Mouse (Mus musculus): Measurements from ENCODE around the gene Gadd45gip1. TPM values are rescaled to one million over a fixed set of nuclear protein-coding genes. Genes with fewer than 3 reads are reported as not detected.

Gene Gadd45gip1
- polyA plus RNA-seq, 1 experiment from 2014 or later: 36.3 TPM

DNA sequence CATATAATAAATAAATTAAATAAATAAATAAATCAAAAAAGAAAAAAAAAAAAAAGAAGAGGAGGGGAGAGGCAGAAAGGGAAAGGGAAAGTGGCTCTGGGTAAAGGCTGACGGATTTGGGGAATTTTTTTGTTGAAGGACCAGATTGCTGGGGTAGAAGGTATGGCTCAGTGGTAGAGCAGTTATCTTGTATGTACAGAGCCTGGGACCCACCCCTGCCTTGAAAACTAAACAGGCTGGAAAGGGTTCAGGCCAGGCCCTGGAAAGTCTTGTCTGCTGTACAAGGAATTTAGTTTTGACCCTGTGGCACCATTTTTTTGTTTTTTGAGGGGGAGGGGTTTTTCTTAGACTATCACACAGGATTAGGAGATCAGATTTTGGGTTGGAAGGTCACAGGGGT, 47.6 kb downstream of the Gadd45gip1 start:
- no peak overlapping the region for H3K9ac ChIP-seq (replicated peaks)
- no peak overlapping the region for H3K27ac ChIP-seq (replicated peaks)
- H3K9me3 ChIP-seq: no peaks in the 10 kb centered on the region
- 86% methylated on average over 1 of the region's 1 CpGs for WGBS
- H3K27me3 ChIP-seq: no peaks in the 10 kb centered on the region
- H3K4me2 ChIP-seq (replicated peaks): no peak overlapping the region
- H3K4me1 ChIP-seq: peaks cover 14% of the 10 kb centered on the region
- ATAC-seq (replicated peaks): no peak
- H3K36me3 ChIP-seq: no peaks in the 10 kb centered on the region
- H3K4me3 ChIP-seq: no peak overlapping the region

- H3K9ac ChIP-seq (replicated peaks): no peak overlapping the region
- H3K9me3 ChIP-seq: no peaks in the 10 kb centered on the region
- no peaks in the 10 kb centered on the region for H3K27me3 ChIP-seq
- peaks cover 26% of the 10 kb centered on the region for H3K36me3 ChIP-seq
- H3K4me2 ChIP-seq (replicated peaks): no peak overlapping the region
- no peak overlapping the region for H3K4me3 ChIP-seq
- ATAC-seq (replicated peaks): no peak
- H3K27ac ChIP-seq (replicated peaks): no peak overlapping the region
- WGBS: 91% methylated on average over 4 of the region's 4 CpGs
- H3K4me1 ChIP-seq: no peaks in the 10 kb centered on the region
Observed at GRCm38 (mm10) chr8:84884728-84885127, 53.4 kb downstream of the Gadd45gip1 start.

Small RNA genes lying within 50 kb of the gene (microRNA-seq; reads per million reads assigned to microRNA genes)
- 1.8 reads per million for gene Mir7069

Other genes with a start within 250 kb of the Gadd45gip1 start
- gene Ier2, start 168.7 kb upstream of the Gadd45gip1 start, polyA plus RNA-seq (2015; fragmentation: Nextera tagmentation; extraction: Ambion mirVana): 26.0 and 33.4 TPM in 2 replicates
- gene Trmt1, start 145.2 kb upstream of the Gadd45gip1 start, polyA plus RNA-seq (2015; fragmentation: Nextera tagmentation; extraction: Ambion mirVana): 62.4 and 64.0 TPM in 2 replicates
- gene Nacc1, start 143.7 kb upstream of the Gadd45gip1 start, polyA plus RNA-seq (2015; fragmentation: Nextera tagmentation; extraction: Ambion mirVana): 15.5 and 16.4 TPM in 2 replicates
- gene Lyl1, start 130.1 kb upstream of the Gadd45gip1 start, polyA plus RNA-seq (2015; fragmentation: Nextera tagmentation; extraction: Ambion mirVana): 2.1 and 2.5 TPM in 2 replicates
- gene G430095P16Rik, start 108.5 kb upstream of the Gadd45gip1 start, polyA plus RNA-seq (2015; fragmentation: Nextera tagmentation; extraction: Ambion mirVana): 2.7 TPM in 2 replicates
- gene Nfix, start 31.2 kb upstream of the Gadd45gip1 start, polyA plus RNA-seq (2015; fragmentation: Nextera tagmentation; extraction: Ambion mirVana): 413 and 445 TPM in 2 replicates
- 8.1 and 8.9 TPM in 2 replicates for gene Dand5, start 8.7 kb upstream of the Gadd45gip1 start, polyA plus RNA-seq (2015; fragmentation: Nextera tagmentation; extraction: Ambion mirVana)
- 82.1 and 85.1 TPM in 2 replicates for gene Rad23a, start 9.1 kb downstream of the Gadd45gip1 start, polyA plus RNA-seq (2015; fragmentation: Nextera tagmentation; extraction: Ambion mirVana)
- gene Calr, start 15.4 kb downstream of the Gadd45gip1 start, polyA plus RNA-seq (2015; fragmentation: Nextera tagmentation; extraction: Ambion mirVana): 559 and 575 TPM in 2 replicates
- 122 and 127 TPM in 2 replicates for gene Farsa, start 25.5 kb downstream of the Gadd45gip1 start, polyA plus RNA-seq (2015; fragmentation: Nextera tagmentation; extraction: Ambion mirVana)
- gene Syce2, start 40.6 kb downstream of the Gadd45gip1 start, polyA plus RNA-seq (2015; fragmentation: Nextera tagmentation; extraction: Ambion mirVana): 55.0 and 64.4 TPM in 2 replicates
- gene Gcdh, start 62.4 kb downstream of the Gadd45gip1 start, polyA plus RNA-seq (2015; fragmentation: Nextera tagmentation; extraction: Ambion mirVana): 36.2 and 37.4 TPM in 2 replicates
- gene Klf1, start 70.4 kb downstream of the Gadd45gip1 start, polyA plus RNA-seq (2015; fragmentation: Nextera tagmentation; extraction: Ambion mirVana): 0.75 and 0.87 TPM in 2 replicates
- gene Dnase2a, start 77.0 kb downstream of the Gadd45gip1 start, polyA plus RNA-seq (2015; fragmentation: Nextera tagmentation; extraction: Ambion mirVana): 5.6 TPM in 2 replicates
- 48.3 and 52.5 TPM in 2 replicates for gene Mast1, start 105.8 kb downstream of the Gadd45gip1 start, polyA plus RNA-seq (2015; fragmentation: Nextera tagmentation; extraction: Ambion mirVana)
- 2.0 and 2.3 TPM in 2 replicates for gene Rtbdn, start 115.5 kb downstream of the Gadd45gip1 start, polyA plus RNA-seq (2015; fragmentation: Nextera tagmentation; extraction: Ambion mirVana)
- gene Gm49661, start 137.9 kb downstream of the Gadd45gip1 start, polyA plus RNA-seq (2015; fragmentation: Nextera tagmentation; extraction: Ambion mirVana): not detected in 2 replicates
- gene Prdx2, start 138.1 kb downstream of the Gadd45gip1 start, polyA plus RNA-seq (2015; fragmentation: Nextera tagmentation; extraction: Ambion mirVana): 1,445 and 1,467 TPM in 2 replicates
- 96.4 and 98.5 TPM in 2 replicates for gene Rnaseh2a, start 138.2 kb downstream of the Gadd45gip1 start, polyA plus RNA-seq (2015; fragmentation: Nextera tagmentation; extraction: Ambion mirVana)
- gene Junb, start 147.2 kb downstream of the Gadd45gip1 start, polyA plus RNA-seq (2015; fragmentation: Nextera tagmentation; extraction: Ambion mirVana): 7.6 TPM in 2 replicates
- 28.0 and 29.7 TPM in 2 replicates for gene Hook2, start 159.1 kb downstream of the Gadd45gip1 start, polyA plus RNA-seq (2015; fragmentation: Nextera tagmentation; extraction: Ambion mirVana)
- gene Best2, start 183.0 kb downstream of the Gadd45gip1 start, polyA plus RNA-seq (2015; fragmentation: Nextera tagmentation; extraction: Ambion mirVana): not detected in 2 replicates
- 152 and 154 TPM in 2 replicates for gene Asna1, start 193.8 kb downstream of the Gadd45gip1 start, polyA plus RNA-seq (2015; fragmentation: Nextera tagmentation; extraction: Ambion mirVana)
- 141 and 150 TPM in 2 replicates for gene Trir, start 195.3 kb downstream of the Gadd45gip1 start, polyA plus RNA-seq (2015; fragmentation: Nextera tagmentation; extraction: Ambion mirVana)
- 57.9 and 64.1 TPM in 2 replicates for gene Tnpo2, start 205.4 kb downstream of the Gadd45gip1 start, polyA plus RNA-seq (2015; fragmentation: Nextera tagmentation; extraction: Ambion mirVana)
- gene Fbxw9, start 228.5 kb downstream of the Gadd45gip1 start, polyA plus RNA-seq (2015; fragmentation: Nextera tagmentation; extraction: Ambion mirVana): 63.0 and 67.1 TPM in 2 replicates
- gene Gm5741, start 236.5 kb downstream of the Gadd45gip1 start, polyA plus RNA-seq (2015; fragmentation: Nextera tagmentation; extraction: Ambion mirVana): 1.2 and 2.0 TPM in 2 replicates
- 91.4 and 92.3 TPM in 2 replicates for gene Dhps, start 240.2 kb downstream of the Gadd45gip1 start, polyA plus RNA-seq (2015; fragmentation: Nextera tagmentation; extraction: Ambion mirVana)
- gene Wdr83os, start 249.2 kb downstream of the Gadd45gip1 start, polyA plus RNA-seq (2015; fragmentation: Nextera tagmentation; extraction: Ambion mirVana): 120 and 132 TPM in 2 replicates
- 62.1 and 62.3 TPM in 2 replicates for gene Wdr83, start 249.8 kb downstream of the Gadd45gip1 start, polyA plus RNA-seq (2015; fragmentation: Nextera tagmentation; extraction: Ambion mirVana)

All from forebrain, embryonic 15.5 days (tissue).